Mouse (Mus musculus) hindbrain, postnatal 0 days (tissue): ENCODE data around the gene Gcg. TPM values are rescaled to one million over a fixed set of nuclear protein-coding genes. Genes with fewer than 3 reads are reported as not detected.

Source experiments
- ATAC-seq: fragments of 200-750 bp; cut with Nextera tagmentation; 2 replicates; pipeline ENCODE4 v1.8.0; 2017; ENCODE audit warnings: mild to moderate bottlenecking, moderate TSS enrichment, moderate library complexity
- DNase-seq: peaks from one replicate; pipeline ENCODE4 v3.0.0-alpha.2; 2015; ENCODE audit warnings: low spot score
- H3K27ac ChIP-seq: fragments of 300-500 bp; sonication (generic); 2 replicates; pipeline ENCODE4 v1.5.1; 2014; ENCODE audit warnings: mild to moderate bottlenecking
- H3K27me3 ChIP-seq: fragments of 300-500 bp; sonication (generic); 2 replicates; pipeline ENCODE4 v1.6.1; 2014; ENCODE audit warnings: low read length, mixed read lengths; ENCODE audit not compliant: insufficient read depth
- H3K36me3 ChIP-seq: fragments of 300-500 bp; sonication (generic); 2 replicates; pipeline ENCODE4 v1.6.1; 2014; ENCODE audit warnings: low read length, mixed read lengths; ENCODE audit not compliant: insufficient read depth
- H3K4me1 ChIP-seq: fragments of 300-500 bp; sonication (generic); 2 replicates; pipeline ENCODE4 v1.6.1; 2014; ENCODE audit warnings: antibody characterized with exemption, low read length, mixed read lengths; ENCODE audit not compliant: insufficient read depth
- H3K4me2 ChIP-seq: fragments of 300-500 bp; sonication (generic); 2 replicates; pipeline ENCODE4 v1.6.1; 2014; ENCODE audit warnings: low read depth, mild to moderate bottlenecking, low read length, moderate library complexity, mixed read lengths
- H3K4me3 ChIP-seq: fragments of 300-500 bp; sonication (generic); 2 replicates; pipeline ENCODE4 v1.5.1; 2014; ENCODE audit warnings: low read length
- H3K9ac ChIP-seq: fragments of 300-500 bp; sonication (generic); replicated peaks from 2 replicates; pipeline ENCODE4 v1.6.1; 2014; ENCODE audit warnings: mild to moderate bottlenecking, low read length, moderate library complexity, mixed read lengths
- H3K9me3 ChIP-seq: fragments of 300-500 bp; sonication (generic); 2 replicates; pipeline ENCODE4 v1.6.1; 2016; ENCODE audit warnings: low read length, mixed read lengths
- CTCF ChIP-seq: IDR thresholded peaks from 2 replicates; pipeline ENCODE4 v1.5.1; 2016; ENCODE audit warnings: antibody characterized with exemption, control low read depth, low read depth
- WGBS: fragments of 180-500 bp; shearing (Covaris S2); extraction: QIAGEN DNeasy Blood & Tissue Kit; methylation state at CpG from one replicate; pipeline ENCODE4 v1.1.7; 2014; 5-methylcytosine and 5-hydroxymethylcytosine counted together
- polyA plus RNA-seq: library from polyadenylated mRNA; unstranded; fragments of >200 nt; fragmentation: Nextera tagmentation; extraction: Ambion mirVana; gene quantifications from 2 replicates; pipeline ENCODE4 v1.2.1, GENCODE M21; 2015
- total RNA-seq: library from RNA; depleted of rRNA; stranded (reverse); fragments of >200 nt; gene quantifications from 2 replicates; pipeline ENCODE4 v1.2.3, GENCODE M21; 2014

Gcg gene
- total and polyA plus RNA-seq, 2 experiments from 2014 or later, result 0.42 to 1.1 TPM

GRCm38 (mm10) chr2:62460815-62461450 lies 22.5 kb downstream of the Gcg start:
- H3K4me2 ChIP-seq, result no peak overlapping the region
- no peak overlapping the region for H3K9ac ChIP-seq
- no peaks in the 10 kb centered on the region for H3K9me3 ChIP-seq
- no peak for TF ChIP-seq CTCF
- no peaks in the 10 kb centered on the region for H3K36me3 ChIP-seq
- no peaks in the 10 kb centered on the region for H3K4me1 ChIP-seq
- ATAC-seq (no peak), DNase-seq (no peak)
- no peak overlapping the region for H3K4me3 ChIP-seq
- 84% methylated on average over 12 of the region's 12 CpGs for WGBS
- no peak overlapping the region for H3K27ac ChIP-seq
- no peaks in the 10 kb centered on the region for H3K27me3 ChIP-seq

GRCm38 (mm10) chr2:62460231-62460710 lies 23.2 kb downstream of the Gcg start:
- Histone ChIP-seq H3K4me2 (no peak overlapping the region), H3K4me1 (no peaks in the 10 kb centered on the region), H3K4me3 (no peak overlapping the region), H3K9ac (no peak overlapping the region), H3K9me3 (no peaks in the 10 kb centered on the region), H3K27ac (no peak overlapping the region), H3K36me3 (no peaks in the 10 kb centered on the region), H3K27me3 (no peaks in the 10 kb centered on the region)
- no peak for DNase-seq
- no peak for TF ChIP-seq CTCF
- no peak for ATAC-seq
- 66% methylated on average over 7 of the region's 7 CpGs for WGBS

DNA sequence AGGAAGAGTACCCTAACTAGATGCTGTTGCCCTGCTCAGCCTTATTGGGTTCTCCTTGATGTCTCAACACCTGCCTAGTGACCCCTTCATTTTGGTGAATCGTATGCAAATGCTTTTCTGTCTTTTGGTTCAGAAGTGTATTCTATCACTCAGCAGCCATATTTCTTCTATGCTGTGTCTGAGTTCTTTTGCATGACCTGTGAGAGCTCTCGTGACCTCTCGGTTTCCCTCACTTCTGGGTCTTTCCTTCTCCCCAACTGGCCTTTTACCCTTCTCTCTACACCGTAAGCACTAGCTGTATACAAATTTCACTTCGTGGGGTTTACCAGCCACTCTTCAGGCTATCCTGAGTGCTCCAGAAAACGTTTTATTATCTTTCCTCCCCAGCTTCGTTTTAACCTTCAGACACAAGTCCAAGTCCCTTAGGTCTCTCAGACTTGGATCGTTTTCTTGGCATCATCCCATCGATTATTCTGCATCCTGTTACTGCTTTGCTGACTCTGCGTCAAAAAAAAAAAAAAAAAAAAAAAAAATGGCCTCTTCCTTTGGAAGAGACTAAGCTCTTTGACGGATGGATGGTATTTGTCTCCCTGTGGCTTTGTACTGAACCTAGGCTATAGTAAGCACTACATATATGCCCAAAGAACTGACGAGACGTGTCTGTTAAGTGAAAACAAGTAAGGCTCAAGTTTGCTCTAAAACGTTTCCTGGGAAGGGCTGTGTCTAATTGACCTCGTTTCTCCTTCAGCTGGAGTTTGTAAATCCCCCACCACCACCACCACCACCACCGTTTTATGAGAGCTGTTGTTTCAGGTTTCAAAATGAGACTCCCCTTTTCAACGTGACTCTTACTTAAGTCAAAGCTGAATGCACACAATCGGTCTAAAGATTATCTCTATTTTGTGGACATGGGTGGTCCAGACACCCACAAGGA lies 23.9 kb downstream of the Gcg start:
- Histone ChIP-seq H3K27me3 (no peaks in the 10 kb centered on the region), H3K36me3 (no peaks in the 10 kb centered on the region), H3K9me3 (no peaks in the 10 kb centered on the region), H3K4me3 (no peak overlapping the region), H3K4me1 (no peaks in the 10 kb centered on the region), H3K9ac (no peak overlapping the region), H3K27ac (no peak overlapping the region), H3K4me2 (no peak overlapping the region)
- peak; percentile 24 for DNase-seq
- WGBS, result 61% methylated on average over 18 of the region's 18 CpGs
- no peak for ATAC-seq
- no peak for TF ChIP-seq CTCF

DNA sequence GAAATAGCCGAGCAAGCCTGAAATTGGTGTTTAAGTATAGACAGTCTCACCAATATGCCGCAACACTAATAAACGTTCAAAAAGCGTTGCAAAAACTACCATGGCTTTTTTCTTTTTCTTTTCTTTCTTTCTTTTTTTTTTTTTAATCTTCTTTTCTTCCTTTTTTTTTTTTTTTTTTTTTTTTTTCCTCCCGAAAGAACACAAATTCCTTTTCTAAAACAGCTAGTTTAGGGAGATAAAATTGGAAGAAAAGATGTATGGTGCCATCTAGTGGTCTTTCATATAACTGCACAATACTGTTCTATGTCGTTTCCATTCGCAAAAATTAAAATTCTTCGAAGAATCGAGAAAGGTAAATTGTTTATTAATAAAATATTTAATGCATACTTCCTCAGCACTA lies 25.4 kb downstream of the Gcg start:
- whole genome bisulfite sequencing, result 36% methylated on average over 9 of the region's 9 CpGs
- DNase-seq, result peak; percentile 70
- Histone ChIP-seq H3K27me3 (no peaks in the 10 kb centered on the region), H3K4me2 (peak overlapping the region; percentile 30; the same call in 1 of the 2 replicates), H3K9me3 (no peaks in the 10 kb centered on the region), H3K27ac (no peak overlapping the region), H3K9ac (no peak overlapping the region), H3K4me3 (no peak overlapping the region), H3K4me1 (no peaks in the 10 kb centered on the region), H3K36me3 (no peaks in the 10 kb centered on the region)
- peak; percentile 67 for TF ChIP-seq CTCF
- ATAC-seq, result no peak

DNA sequence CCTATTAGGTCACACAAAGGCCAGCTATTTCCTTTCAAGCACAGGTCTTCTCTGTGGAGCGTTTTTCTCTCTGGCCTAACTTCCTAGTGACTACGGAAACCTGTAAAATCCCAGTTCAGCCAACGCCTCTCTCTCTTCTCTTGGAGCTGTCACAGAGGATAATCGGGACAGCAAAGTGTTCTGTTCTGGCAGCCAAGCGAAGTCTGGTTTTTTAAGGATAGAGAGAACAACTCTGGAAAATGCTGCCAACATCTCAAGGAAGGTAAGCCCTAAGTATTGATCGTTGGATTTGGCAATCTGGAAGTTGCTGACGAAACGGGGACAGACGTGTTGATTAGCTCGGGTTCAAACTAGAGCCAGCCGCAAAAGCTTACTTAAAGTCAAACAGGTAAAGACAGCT lies 28.5 kb downstream of the Gcg start:
- Histone ChIP-seq H3K4me2 (no peak overlapping the region), H3K9me3 (no peaks in the 10 kb centered on the region), H3K9ac (no peak overlapping the region), H3K27ac (no peak overlapping the region), H3K27me3 (no peaks in the 10 kb centered on the region), H3K36me3 (no peaks in the 10 kb centered on the region), H3K4me3 (no peak overlapping the region), H3K4me1 (no peaks in the 10 kb centered on the region)
- 83% methylated on average over 11 of the region's 11 CpGs for WGBS
- TF ChIP-seq CTCF, result no peak
- ATAC-seq, result no peak
- no peak for DNase-seq

GRCm38 (mm10) chr2:62454033-62454432 lies 29.4 kb downstream of the Gcg start:
- H3K9me3 ChIP-seq, result no peaks in the 10 kb centered on the region
- no peak for TF ChIP-seq CTCF
- no peak overlapping the region for H3K4me2 ChIP-seq
- 78% methylated on average over 6 of the region's 6 CpGs for WGBS
- H3K4me1 ChIP-seq, result no peaks in the 10 kb centered on the region
- no peaks in the 10 kb centered on the region for H3K36me3 ChIP-seq
- ATAC-seq (no peak), DNase-seq (no peak)
- no peak overlapping the region for H3K4me3 ChIP-seq
- no peak overlapping the region for H3K27ac ChIP-seq
- H3K27me3 ChIP-seq, result no peaks in the 10 kb centered on the region
- no peak overlapping the region for H3K9ac ChIP-seq

DNA sequence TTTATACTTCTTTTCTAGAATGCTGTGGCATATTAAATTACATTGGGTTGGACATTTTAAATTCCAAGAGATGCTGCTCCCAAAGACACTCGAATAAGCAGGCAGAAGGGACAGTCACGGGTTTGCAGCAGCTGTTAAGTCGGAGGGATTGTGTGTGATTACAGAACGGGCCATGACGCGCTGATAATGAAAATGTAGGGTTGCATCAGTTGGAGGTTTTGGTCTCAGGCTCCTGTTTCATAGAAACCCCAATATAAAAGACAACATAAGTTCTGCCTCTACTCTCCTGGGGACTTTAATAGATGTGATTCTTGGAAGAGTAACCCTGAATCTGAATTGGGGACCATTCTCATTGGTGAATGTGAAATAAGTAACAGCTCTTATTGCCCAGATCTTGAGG lies 33.1 kb downstream of the Gcg start:
- DNase-seq (no peak), ATAC-seq (no peak)
- no peaks in the 10 kb centered on the region for H3K36me3 ChIP-seq
- no peak for TF ChIP-seq CTCF
- 88% methylated on average over 6 of the region's 6 CpGs for WGBS
- H3K4me2 ChIP-seq, result no peak overlapping the region
- H3K4me1 ChIP-seq, result no peaks in the 10 kb centered on the region
- no peaks in the 10 kb centered on the region for H3K9me3 ChIP-seq
- H3K27me3 ChIP-seq, result no peaks in the 10 kb centered on the region
- H3K4me3 ChIP-seq, result no peak overlapping the region
- no peak overlapping the region for H3K27ac ChIP-seq
- no peak overlapping the region for H3K9ac ChIP-seq
